Mouse (Mus musculus) cerebellum, adult 9-10 months (tissue): ENCODE data around the gene Gm49661.

Experiments
- DNase-seq: peaks from one replicate; pipeline ENCODE4 v3.0.0; 2022

The Gm49661 gene

GRCm38 (mm10) chr8:84982499-84983011 is 13.3 kb upstream of the Gm49661 start:
- peak; percentile 44 for DNase-seq

GRCm38 (mm10) chr8:84981644-84982498 is 12.6 kb upstream of the Gm49661 start:
- DNase-seq, result no peak

- peak; percentile 76 for DNase-seq
Measured at GRCm38 (mm10) chr8:84980622-84981358, 11.6 kb upstream of the Gm49661 start.

DNA sequence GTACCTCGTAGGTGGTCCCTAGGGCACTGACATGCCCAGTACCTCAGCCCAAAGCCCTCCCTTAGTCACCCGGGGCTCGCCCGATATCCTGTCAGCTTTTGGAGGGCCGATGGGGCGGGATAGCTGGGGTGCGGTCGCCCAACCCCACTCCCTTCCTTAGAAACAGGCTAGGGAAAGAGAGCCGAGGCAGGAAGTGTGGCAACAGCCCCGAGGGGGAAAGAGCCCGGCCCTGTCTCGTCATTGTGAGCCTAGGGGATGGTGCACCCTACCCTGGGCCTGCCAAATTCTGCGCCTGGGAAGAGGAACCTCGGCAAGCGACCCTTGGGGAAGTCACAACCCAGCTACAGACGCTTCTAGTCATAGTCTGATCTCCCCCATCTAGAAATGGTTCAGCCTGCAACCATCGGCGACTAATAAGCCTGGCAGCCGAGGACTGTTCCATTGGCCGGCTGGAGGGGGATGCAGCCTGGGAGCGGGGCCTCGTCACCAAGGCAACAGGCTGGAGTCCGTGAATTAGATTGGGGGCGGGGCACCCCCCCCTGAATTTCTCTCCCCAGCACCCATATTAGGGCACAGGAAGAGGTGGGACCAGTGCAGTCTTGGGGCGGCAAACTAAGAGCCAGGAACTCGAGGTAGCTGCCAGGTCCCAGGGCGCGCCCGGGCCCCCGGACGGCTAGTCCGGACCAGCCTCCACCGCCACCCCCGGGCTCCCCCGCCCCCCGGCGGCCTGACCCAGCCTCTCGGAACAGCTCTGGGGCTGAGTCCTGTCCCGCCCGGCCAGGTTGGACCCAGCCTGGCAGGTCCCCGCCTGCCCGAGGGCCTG is 10.6 kb upstream of the Gm49661 start:
- peak; percentile 91 for DNase-seq

GRCm38 (mm10) chr8:84978248-84978940 is 9.2 kb upstream of the Gm49661 start, which contains the start of gene Junb:
TSS of gene Junb (minus strand) at chr8:84978718.
- peak; percentile 91 for DNase-seq

- peak; percentile 72 for DNase-seq
Measured at GRCm38 (mm10) chr8:84977435-84978247, 8.4 kb upstream of the Gm49661 start.

DNA sequence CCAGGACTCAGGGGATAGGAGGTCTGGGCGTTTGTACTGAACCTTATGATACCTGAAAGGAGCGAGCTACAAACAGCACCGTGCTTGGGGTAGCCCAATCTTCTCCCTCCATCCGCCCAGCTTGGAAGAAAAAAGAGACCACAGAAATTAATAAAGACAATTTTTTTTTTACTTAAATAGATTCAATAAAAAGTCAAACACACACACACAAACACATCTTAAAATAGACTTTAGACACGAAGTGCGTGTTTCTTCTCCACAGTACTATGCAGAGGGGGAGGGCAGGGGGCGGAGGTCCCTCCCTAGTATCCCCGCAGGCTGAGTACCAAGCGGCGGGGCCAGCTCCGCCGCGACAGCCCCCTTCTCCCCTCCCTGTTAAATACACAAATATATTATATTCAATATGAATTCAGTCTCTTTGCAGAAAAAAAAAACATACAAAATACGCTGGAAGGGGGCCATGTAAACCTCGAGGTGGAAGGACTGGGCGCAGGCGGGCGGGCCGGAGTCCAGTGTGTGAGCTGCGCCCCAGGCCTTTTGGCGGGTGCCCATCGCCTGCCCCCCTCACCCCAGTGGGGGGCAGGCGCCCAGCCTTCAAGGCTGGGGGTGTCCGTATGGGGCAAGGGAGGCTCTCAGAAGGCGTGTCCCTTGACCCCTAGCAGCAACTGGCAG is 7.7 kb upstream of the Gm49661 start:
- peak; percentile 68 for DNase-seq

- peak; percentile 95 for DNase-seq
Measured at GRCm38 (mm10) chr8:84976031-84976762, 7.0 kb upstream of the Gm49661 start.

GRCm38 (mm10) chr8:84975434-84975833 is 6.2 kb upstream of the Gm49661 start:
- peak; percentile 73 for DNase-seq

DNA sequence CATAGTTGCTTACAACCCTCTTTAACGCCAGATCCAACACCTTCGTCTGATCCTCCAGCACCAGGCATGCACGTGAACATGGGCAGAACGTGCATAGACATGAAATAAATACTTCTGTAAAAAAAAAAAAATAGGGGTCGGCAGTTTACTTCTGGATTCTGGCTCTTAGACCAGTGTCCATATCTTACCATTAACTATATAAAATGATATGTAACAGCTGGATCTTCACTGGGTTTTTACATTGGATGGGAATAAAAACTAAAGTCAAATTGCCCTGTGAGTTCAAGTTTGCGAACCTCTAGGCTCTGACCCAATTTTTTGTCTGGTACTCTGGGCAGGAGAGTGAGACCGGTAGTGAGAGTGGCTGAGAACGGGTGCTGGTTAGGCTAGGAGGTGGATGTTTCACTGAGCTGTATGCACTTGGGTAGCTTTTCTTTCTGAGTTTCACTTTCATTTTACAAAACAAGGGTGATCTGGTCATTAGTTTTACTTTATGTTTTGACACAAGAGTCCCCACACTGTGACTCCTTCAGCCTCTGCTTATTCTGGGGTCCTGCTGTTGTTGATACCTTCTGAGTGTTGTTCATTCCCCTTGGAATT is 5.4 kb upstream of the Gm49661 start:
- DNase-seq, result peak; percentile 50

DNA sequence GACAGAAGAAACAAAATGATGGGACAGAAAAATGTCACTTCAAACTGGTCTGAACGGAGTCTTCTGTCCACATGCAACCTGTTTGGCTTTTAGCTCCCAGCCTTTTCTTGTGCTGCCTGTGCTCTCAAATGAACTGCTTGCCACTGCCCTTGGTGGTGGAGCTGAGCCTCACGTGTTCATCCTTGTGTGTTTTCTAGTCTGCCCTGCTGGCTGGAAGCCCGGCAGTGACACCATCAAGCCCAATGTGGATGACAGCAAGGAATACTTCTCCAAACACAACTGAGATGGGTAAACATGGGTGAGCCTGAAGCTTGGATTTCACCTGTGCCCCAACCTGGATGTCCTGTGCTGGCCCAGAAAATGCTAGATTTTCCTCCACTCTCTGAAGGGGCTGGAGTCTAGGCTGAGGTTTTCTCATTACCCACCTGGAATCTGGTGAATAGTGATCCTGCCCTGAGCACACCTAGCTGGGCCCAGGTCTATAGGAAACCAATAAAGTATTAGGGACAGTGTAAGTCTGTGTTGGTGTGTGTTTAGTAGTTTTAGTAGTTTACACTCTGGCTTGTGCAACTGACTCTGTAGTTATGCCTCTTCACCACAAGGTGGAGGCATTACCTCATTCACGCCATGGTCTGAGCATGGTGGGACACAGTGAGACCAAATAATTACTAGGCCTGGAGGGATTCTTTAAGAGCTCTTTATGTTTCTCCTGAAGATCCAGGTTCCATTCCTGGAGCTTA is 4.7 kb upstream of the Gm49661 start:
- DNase-seq, result peak; percentile 76

DNA sequence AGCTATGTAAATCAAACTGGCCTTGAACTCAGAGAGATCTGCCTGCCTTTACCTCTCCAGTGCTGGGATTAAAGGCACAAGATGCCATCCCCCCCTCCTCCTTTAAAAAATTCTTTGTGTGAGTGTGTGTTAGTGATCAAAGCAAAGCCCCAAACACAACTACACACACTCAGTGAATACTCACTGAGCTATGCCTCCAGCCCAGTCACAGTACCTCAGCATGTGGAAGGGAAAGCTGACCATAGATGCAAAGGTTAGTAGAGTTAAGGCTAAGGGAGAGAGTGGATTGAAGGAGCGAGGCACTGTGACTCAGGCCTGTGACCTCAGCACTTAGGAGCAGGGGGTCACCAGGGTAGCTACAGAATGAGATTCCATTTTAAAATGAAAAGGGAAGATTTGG is 3.8 kb upstream of the Gm49661 start:
- DNase-seq, result no peak

DNA sequence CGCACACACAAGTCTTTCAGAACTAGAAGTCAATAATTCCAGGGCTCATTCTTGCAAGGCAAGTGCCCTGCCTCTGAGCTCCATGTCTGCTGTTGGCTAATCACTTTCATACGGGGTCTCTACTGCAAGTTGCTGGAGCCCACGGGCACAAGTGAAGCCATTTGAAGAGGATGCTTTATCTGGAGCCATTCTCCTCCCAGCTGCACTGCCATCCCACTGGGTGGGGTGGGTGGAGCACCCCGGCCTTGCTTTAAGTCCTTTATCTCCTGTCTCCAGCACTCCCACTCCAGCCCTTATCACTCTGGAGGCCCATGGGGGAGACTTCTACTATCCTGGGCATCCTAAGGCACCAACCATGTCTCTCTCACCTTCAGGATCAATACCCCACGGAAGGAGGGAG is 1.7 kb upstream of the Gm49661 start:
- DNase-seq, result peak; percentile 42

DNA sequence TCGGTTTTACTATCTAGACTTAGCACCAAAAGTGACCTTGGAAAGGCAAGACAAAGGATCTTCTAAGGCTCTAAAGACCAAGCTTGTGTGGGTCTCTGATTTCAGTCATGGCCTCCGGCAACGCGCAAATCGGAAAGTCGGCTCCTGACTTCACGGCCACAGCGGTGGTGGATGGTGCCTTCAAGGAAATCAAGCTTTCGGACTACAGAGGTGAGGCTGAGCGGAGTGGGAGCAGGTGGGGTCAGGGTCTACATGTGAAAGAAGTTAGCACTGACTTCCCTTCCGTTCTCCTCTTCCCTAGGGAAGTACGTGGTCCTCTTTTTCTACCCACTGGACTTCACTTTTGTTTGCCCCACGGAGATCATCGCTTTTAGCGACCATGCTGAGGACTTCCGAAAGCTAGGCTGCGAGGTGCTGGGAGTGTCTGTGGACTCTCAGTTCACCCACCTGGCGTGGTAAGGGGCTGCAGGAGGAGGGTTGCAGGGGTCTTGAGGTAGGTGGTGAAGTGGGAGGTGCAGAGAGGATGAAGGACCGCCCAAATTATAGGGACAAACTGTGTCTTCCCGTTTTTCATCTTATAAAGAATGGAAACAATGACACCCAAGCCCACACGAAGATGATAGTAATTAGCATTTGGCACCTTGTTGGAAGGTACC is 1.0 kb upstream of the Gm49661 start:
- peak; percentile 47 for DNase-seq

DNA sequence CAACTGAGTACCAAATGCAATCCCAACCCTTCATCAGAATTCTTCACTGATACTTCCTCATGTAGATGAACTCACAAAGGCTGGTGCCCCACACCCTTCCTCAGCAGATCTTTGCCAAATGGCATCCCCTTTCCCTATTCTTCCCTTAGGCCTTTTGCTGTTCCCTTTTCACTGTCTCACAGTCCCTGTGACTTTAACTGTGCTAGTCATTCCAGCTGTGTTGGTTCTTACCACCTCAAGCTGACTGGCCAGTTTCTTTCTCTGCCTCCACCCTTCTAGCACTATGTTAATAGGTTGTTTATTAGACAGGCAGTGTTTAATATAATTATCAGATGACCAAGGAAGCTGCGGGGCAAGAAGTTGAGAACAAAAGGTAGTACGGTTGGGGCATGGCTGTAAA is 583 bp downstream of the Gm49661 start:
- DNase-seq, result no peak

DNA sequence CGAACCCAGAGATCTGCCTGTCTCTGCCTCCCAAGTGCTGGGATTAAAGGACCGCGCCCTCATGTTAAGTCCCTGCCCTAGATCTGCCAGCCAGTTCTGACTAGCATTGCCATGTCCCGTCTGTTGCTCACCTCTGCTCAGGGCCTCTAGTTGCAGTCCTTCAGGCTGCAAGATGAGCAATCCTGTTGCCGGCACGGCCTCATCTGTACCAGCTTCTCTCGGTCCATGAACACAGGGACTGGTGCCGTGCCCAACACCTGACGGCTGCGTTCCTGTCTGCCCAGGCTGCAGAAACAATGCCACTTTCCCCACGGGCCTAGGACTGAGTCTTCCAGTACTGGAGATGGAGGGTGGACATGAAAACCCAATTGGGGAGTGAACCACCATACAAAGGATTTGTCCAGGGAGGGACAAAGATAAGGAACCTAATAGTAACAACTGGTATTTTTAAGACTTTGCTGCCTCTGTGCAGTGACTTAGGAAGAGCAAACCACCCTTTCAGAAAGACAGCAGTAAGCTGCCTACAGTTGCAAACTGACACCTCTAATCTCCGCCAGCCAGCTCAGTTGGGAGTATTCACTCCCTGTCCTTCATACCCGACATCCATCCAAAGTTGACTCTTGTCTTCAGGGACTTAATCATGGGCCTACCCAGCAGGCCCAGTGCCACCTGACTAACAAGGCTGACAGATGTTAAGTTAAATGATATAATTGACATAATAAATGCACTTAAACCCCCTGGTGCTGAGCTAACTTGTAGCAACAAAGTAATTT is 1.5 kb downstream of the Gm49661 start:
- DNase-seq, result no peak

DNA sequence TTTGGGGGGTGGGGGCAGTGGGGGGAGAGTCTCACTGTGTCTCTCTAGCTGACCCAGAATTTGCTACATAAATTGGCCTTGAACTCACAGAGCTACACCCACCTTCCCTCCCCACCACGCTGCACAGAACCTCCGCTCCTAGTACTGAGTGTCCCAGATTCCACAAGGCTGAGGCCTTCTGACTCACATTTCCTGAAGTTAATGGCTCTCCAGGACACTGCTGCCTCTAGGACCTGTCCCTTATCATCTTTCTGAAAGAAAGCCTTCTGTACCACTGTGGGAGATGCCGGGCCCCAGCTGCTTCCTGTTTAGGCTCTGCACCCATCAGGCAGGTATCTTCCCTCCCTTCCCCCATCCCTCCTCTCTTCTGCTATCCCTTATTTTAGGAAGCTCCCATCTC is 2.6 kb downstream of the Gm49661 start:
- peak; percentile 56 for DNase-seq
